Mouse (Mus musculus): ENCODE results near the gene Gjd3.
"Not testable (repeated sequence)": the region's sequence is repeated elsewhere in the genome, so short reads cannot be mapped to it uniquely, and the experiment has no call there.

The Gjd3 gene

DNA sequence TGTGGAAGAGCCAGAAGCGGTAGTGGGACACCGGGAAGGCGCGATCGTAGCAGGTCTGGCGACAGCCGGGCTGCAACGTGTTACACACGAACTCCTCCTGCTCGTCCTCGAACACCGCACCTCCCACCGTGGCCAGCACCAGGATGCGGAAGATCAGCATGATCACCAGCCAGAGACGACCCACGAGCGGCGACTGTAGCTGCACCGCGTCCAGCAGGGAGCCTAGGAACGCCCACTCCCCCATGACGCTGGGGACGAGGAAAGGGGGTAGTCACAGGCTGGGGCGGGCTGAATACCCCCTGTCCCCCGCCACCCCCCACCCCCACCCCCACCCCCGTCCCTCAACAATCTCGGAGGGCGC lies at the start of gene Gjd3:
Gjd3 (minus strand) TSS at position 244 of the 361 bp plus-strand sequence.
- DNase-seq (ENCODE audit: low spot score): no peak

DNA sequence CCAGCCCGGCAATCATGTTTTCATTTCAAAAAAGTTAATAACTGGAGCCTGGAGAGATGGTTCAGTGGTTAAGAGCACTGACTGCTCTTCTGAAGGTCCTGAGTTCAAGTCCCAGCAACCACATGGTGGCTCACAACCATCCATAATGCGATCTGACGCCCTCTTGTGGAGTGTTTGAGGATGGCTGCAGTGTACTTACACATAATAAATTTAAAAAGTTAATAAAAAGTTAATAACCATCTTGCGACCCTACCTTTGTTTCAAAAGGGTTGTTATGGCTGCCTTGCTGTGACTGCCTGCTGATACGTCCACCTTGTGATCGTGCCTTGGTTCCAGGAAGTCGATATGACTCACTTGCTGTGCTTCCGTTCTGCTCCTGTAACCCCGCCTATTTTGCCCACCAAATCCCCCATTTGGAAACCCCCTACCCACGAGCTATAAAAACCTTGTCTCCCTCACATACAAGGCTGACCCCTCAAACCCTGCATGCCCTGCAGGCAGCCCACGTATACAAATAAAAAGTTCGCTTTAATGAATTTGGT lies 44.2 kb upstream of the Gjd3 start:
- DNase-seq (ENCODE audit: low spot score): no peak

DNA sequence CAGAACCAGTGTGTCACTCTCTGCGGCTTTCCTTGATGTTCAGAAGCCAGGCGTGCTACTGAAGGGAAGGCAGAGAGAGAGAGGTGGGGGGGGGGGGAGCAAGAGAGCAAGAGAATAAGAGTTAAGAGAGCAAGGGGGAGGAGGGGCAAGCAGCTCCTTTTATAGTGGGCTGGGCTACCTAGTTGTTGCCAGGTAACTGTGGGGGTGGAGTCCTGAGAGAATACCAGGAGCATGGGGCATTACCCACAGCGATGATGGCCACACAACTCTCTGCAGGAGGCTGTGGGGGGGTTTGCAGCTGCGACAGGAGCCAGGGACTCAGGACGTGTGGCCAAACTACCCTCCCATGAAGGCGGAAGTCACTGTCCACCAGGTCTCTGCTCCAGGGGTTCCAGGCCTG lies 43.1 kb upstream of the Gjd3 start:
- DNase-seq (ENCODE audit: low spot score): no peak

DNA sequence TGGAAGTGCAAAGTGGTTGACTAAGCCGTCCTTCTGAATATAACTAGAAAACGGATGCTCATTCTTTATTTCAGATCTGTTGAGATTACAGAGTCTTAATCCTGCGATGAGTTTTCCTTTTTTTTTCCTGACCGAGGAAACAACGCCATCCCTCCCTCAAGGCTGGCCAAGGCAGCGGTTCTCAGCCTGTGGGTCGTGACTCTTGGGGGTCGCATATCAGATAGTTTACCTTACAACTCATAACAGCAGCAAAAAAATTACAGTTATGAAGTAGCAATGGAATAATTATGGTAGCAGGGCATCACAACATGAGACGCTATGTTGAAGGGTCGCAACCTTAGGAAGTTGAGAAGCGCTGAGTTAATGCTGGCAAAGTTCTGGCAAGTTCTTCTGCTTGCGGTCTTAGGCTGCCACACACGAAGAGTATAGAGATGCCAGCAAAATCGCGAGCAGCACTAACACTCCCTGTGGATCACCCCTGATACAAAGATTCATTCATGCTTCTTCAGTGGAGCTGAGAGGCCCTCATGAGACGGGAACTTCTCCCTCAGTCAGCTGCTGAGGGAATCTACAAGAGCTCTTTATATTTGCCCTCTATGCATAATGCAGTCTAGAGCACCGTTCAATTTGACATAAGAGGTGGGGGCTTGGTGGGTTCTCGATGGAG lies 41.8 kb upstream of the Gjd3 start:
- no peak for DNase-seq (ENCODE audit: low spot score)

DNA sequence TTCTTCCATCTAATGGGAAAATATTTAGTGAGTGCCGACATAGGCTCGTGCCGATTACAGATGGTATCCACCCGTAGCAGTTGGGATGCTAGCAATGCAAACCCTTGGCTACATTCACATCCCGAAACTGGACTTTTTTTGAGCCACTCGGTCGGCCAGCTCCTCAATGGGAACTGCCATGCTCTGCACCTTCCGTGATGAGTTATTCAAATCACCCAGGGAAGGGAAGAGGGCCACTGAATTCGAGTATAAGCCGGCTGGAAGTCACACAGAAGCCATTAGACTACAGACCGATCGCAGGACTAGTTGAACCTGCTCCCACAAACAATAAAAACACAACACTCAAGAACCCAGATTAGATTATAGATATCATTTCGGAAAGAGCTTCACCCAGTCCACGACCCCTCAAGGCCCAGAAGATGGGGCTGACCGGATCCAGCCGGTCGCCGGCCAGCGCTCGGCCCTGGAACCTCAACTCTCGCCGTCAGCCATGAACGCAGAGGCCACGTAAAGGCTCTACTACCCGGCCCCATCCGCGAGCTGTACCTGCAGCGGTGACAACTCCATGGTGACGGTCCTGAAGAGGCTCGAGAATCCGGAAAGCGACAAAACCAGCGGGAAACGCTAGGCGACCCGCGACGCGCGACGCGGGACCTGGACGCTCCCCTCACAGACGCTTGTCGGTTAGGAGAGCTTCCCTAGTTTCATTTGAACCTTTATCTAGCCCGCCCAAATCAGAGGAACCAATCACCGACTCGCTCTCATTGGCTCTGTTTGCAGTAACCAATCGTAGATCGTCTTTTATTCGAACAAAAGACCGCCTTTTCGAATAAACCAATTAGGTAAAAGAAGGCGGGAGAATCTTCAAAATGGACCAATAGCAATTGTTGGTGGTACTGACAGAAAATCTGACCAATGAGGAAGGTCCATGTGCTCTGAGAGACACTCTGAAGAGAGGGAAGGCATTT lies 41.0 kb upstream of the Gjd3 start, which contains the start of gene Top2a:
Top2a (minus strand) TSS at position 690 of the 968 bp plus-strand sequence.
- peak; percentile 99 for DNase-seq (ENCODE audit: low spot score)

DNA sequence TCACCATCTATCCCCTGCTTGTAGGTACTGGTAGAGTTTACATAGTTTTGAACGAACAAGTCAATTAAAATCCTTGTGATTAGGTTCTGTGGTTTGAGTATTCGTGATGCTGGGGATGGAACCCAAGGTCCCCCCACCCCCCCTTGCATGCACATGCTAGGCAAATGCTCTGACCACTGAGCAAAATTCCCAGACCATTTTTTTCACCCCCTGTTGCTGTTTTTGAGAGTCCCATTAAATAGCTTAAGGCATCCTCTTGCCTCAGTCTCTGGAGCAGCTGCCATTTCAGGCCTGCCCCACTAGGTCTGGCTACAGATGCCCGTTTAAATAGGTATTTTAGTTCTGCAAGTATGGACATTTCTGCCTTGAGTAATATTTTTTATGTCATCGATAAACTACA lies 40.3 kb upstream of the Gjd3 start:
- DNase-seq (ENCODE audit: low spot score): no peak

DNA sequence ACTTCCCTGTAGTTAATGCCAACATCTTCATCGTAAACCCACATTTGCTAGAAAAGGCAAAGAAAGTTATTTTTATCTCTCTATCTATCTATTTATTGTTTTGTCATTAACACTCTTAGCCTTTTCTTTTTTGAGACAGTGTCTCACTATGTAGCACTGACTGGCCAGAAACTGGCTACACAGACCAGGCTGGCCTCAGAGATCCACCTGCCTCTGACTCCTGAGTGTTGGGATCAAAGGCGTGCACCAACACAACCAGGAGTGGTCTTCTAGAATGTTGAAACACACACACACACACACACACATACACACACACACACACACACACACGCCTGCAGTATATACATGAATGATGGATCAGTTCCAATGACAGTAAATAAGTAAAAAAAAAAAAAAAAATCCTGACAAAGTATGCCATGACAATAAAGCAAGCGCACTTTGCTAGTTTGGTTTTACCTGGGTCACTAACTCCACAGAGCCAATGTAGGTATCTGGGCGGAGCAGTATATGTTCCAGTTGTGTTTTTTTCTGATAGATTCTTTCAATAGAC lies 39.6 kb upstream of the Gjd3 start:
- DNase-seq (ENCODE audit: low spot score): no peak

DNA sequence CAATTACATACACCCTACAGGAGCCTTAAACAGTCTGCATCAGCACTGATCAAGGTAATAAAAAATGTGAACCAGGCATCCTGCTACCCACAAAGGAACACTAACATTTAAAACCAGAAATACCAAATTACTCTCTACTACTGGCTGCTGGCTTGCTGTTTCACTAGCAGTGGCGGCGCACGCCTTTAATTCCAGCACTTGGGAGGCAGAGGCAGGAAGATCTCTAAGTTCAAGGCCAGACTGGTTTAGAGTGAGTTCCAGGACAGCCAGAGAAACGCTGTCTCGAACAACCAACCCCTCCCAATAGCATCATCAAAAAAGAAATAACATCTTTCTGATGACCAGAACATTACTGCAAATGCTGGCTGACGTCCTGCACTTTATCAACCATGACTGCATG lies 37.0 kb upstream of the Gjd3 start:
- DNase-seq (ENCODE audit: low spot score): no peak

DNA sequence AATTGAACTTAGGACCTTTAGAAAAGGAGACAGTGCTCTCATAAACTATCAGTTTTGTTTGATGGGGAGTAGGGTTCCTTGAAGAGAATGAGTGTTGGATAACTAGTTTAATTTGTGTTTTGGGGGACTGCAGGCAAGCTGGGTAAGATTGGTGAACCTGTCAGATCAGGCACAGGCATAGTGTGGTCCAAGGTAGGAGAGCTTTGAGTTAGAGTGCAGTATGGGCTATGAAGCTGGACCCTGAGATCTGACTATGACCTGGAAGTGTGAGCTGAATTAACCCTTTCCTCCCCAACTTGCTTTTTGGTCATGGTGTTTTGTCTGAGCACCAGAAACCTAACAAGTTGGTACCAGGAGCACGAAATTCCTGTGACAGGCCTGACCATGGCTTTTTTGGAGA lies 31.0 kb upstream of the Gjd3 start:
- no peak for DNase-seq (ENCODE audit: low spot score)

DNA sequence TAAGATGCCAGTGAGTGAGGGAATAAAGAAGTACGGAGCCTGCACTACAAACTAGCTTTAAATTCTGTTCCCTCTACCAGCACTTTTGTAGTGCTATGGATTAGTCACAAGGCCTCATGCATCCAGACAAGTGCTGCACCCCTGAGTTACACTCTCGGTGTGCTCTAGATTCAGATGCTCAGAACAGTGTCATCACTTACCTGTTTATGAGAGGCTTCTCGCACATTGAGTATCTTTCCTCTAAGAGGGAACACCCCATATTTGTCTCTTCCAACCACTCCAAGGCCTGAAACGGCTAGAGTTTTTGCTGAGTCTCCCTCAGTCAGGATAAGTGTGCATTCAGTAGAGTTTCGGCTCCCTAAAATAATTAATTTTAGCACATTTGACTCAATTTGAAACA lies 27.9 kb upstream of the Gjd3 start:
- no peak for DNase-seq (ENCODE audit: low spot score)

DNA sequence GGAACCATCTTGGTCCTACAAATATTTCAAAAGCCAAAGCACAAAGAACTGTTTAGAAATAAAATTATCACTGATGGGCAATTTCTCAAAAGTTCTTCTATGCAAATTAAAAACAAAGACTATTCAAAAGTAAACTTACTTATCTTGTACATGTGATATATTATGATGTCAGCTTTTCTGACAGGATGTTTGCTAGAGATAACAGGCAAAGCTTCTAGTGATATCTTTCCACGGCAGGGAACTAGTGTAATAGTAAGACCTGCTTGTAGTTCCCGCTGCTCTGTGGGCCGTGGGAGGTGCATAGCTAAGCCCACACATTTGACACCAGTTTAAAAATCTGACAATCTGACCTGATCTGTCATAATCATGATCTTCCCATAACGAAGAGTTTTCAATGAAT lies 27.3 kb upstream of the Gjd3 start:
- no peak for DNase-seq (ENCODE audit: low spot score)

DNA sequence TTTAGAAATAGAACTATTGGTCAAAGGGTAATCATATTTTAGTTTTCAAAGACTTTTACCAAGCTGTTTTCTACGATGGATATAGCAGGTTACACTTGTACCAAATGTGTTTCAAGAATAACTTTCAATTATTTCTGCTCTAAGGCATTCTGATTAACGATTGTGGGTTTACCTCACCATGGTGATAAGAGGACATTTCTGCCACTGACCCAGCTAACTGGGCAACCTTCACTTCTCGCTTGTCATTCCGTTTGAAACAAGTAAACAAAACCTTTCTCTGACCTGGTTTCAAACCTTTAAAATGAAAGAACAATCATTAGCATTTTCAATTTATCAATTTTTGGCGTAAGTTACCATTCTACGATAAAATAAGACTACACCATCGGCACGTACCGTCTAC lies 24.0 kb upstream of the Gjd3 start:
- no peak for DNase-seq (ENCODE audit: low spot score)

DNA sequence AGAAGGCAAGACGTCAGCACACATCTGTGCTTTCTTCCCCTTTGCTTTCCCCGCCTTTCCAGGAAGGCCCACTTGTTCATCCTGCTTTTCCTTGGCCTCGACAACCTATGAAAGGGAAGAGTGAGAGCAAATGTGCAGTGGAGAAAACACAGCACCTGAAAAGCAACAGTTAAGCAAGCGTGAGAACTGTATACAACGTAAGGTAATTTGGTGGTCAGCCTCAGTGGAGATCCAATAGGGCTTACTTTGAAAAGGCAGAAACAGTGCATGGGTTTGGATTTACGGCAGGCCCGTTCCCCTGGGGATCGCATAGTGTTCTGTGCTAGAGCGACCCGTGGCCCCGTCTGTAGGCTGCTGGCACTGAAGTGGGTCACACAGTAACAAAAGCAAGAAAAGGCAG lies 16.4 kb upstream of the Gjd3 start:
- no peak for DNase-seq (ENCODE audit: low spot score)

DNA sequence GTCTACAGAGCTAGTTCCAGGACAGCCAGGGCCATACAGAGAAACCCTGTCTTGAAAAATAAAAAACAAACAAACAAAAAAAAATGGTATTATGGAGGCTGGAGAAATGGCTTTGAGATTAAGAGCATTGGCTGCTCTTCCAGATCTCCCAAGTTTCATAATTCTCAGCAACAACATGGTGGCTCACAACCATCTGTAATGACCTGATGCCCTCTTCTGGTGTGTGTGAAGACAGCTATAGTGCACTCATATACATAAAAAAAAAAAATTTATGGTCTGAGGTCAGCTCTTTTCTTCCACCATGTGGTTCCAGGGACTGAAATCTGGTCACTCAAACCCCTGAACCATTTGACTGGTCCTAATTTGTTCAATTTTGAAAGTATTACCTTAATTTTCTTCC lies 16.0 kb upstream of the Gjd3 start:
- DNase-seq (ENCODE audit: low spot score): no peak

DNA sequence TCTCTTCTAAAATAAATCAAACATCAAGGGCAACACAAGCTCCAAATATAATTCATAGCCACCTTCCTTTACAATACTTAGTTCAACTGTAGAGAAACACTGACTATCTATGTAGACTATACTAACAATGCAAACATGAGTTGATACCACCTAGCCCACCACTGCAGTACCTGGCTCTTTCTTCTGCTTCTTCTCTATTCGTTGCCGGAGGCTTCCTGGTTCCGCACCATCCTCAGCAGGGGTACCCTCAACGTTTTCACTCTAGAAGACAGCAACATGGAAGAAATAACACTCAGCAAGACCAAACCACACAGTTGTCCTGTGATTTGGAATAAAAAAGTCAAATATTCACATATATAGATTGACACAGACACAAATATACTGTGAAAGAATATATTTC lies 14.8 kb upstream of the Gjd3 start:
- DNase-seq (ENCODE audit: low spot score): no peak

DNA sequence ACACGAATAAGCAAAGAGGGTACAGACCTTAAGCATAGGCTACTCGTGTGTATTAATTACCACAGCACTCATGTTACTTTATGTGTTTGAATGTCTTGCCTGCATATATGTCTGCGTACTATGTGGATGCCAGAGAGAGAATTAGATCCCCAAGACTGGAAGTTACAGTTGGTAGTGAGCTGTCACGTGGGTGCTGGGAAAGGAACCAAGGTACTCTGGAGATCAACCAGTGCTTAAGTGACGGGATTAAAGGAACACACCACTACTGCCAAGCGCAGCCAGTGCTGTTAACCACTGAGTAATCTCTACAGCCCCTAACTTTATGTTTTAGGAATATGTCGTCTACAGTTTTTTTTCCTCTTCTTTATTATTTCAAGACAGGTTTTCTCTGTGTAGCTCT lies 13.2 kb upstream of the Gjd3 start:
- DNase-seq (ENCODE audit: low spot score): no peak

DNA sequence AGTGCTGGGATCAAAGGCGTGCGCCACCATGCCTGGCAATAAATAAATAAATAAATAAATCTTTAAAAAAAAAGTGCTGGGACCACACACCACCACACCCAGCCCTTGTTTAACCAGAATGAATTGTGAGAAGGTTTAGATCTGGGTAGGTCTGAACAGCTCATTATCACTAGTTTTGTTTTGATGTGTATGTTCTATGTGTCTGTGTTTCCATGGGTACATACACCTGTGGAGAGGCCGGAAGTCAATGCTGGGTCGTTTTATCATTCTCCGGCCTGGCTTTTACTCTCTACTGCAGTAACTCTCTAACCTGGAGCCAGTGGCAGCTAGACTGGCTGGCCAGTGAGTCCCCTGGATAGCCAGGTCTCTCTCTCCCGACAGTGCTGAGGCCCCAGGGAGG lies 8.1 kb upstream of the Gjd3 start:
- no peak for DNase-seq (ENCODE audit: low spot score)

DNA sequence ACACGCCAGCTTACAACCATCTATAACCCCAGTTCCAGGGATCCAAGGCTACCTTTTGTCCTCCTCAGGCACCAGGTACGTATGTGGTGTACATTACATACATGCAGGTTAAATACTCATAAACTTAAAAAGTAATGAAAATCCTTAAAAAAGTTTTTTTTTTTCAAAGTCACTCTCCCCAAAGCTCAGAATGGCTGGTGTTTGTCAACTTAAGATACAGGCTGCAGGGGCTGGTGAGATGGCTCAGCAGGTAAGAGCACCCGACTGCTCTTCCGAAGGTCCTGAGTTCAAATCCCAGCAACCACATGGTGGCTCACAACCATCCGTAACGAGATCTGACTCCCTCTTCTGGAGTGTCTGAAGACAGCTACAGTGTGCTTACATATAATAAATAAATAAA lies 5.4 kb upstream of the Gjd3 start:
- DNase-seq (ENCODE audit: low spot score): not testable (repeated sequence)

DNA sequence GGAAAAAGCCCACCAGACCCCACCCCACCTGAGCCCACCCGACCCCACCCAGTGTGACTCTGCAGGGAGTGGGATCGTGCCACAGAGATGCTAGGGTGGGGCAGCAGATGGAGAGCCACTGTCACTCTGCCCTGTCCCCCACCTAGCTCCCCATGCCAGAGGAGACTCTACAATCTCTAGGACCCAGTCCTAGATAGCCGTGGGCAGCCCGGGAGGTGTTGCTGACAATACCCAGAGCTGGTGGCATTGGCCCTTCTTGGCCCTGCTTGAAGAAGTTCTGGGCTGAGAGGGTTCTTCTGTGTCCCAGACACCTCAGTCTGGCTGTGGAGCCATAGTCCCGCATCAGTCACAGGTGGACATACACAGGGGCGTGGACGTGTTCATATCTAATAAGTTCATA lies 2.7 kb upstream of the Gjd3 start:
- no peak for DNase-seq (ENCODE audit: low spot score)

DNA sequence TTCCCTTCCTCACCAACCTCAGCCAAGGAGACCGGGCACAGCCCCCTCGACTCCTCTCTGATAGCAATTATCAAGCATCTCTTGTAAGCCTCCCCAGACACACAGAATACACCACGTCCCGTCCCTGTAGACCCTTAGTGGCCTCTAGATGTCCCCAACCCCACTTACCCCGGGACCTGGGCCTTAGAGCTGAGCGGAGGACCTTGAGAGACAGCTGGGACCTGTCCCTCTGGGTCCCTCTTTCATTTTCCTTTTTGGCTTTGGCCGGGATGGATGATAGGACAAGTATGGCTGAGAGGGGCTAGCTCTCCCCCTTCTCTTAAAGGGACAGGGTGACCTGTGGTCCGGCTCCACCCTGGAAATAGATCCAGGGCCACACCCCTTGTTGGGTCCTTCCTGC lies 735 bp upstream of the Gjd3 start:
- DNase-seq (ENCODE audit: low spot score): no peak

DNA sequence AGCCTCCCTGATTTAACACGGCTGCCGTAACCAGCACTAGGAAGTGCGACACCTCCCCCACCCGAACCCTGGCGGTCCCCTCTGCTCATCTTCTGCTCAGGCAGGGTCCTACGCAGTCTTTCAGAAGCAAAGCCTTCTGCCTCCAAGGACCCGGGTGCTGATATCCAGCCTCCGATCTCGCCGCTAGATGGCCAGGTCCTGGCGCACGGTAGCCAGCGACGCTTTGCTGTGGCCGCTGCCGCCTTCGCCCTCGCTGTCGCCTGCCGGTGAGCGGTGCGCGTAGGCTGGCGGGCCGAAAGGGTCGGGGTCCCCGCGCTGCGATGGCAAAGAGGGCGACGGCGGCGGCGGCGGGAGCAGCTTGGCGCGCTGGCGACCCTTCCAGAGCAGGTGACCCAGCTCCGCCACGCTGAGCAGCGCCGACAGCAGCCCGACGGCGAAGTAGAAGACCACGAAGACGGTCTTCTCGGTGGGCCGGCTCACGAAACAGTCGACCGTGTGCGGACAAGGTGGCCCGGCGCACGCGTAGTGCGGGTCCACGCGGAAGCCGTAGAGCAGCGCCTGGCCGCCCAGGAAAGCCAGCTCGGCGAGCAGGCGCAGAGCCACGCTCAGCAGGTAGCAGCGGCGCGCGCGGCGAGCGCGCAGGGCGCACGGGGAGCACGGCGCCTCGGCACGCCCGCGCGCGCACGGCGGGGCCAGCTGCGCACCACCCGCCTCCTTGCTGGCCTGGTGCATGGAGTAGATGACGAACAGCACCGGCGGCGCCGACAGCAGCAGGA lies 631 bp downstream of the Gjd3 start:
- no peak for DNase-seq (ENCODE audit: low spot score)

Data from ovary, postnatal 14 days (tissue).